Mouse (Mus musculus) frontal cortex, postnatal 10 days (tissue): Measurements from ENCODE around the gene Nupl2.

Experiments used
- DNase-seq, 2 experiments: peaks; one replicate each; pipeline ENCODE4 v3.0.0; 2022; ENCODE audit warnings: low spot score in 2 of 2, mixed read lengths in 1 of 2

Gene Nupl2

GRCm38 (mm10) chr5:24208505-24208904 lies 43.7 kb downstream of the Nupl2 start:
- DNase-seq: no peak

DNA sequence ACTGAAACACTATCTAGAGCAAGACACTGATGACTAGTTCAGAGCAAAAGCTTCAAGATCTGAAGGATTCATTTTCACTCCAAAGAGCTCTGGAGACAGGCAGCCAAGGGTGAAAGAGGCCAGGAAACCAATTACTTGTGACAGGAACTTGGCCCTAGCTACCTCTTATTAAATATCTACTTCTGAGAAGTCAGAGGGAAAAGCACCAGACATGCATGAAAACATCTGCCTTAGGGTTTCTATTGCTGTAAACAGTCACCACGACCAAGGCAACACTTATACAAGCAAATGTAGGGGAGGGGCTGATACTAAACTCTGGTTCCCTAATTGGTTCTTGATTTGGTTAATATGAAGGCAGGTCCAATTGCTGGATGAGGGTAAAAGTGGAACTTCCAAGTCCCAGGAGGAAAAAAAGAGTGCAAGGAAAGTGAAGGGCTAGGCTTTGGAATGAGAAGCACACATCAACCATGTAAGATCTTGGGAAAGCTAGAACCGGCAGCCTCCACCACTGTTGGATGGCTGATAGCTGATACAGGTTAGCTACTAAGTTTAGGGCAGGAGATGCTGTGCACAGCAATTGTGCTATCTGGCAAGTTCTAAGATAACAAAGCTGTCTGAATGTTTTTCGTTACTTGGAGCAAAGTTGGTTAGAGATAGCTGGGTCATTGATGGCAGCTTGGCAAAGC lies 49.2 kb downstream of the Nupl2 start:
- no peak for DNase-seq

GRCm38 (mm10) chr5:24214547-24214878 lies 49.8 kb downstream of the Nupl2 start:
- no peak for DNase-seq

DNA sequence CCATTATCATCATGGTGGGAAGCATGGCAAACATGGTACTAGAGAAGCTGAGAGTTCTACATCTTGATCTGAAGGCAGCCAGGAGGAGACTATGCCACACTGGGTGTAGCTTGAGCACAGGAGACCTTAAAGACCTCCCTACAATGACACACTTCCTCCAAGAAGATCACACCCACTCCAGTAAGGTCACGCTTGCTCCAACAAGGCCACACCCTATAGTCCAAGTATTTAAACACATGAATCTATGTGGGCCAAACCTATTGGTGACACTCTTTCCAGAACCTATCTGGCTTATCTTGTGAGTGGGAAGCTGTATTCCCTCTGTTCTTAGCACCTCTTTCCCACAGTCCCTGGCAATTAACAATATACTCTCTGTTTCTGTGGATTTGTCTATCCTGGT lies 50.1 kb downstream of the Nupl2 start:
- no peak for DNase-seq
